Mouse (Mus musculus): ENCODE results near the gene Mapk8ip2. TPM values are rescaled to one million over a fixed set of nuclear protein-coding genes. Genes with fewer than 3 reads are reported as not detected.

Mapk8ip2 gene
- total and polyA plus RNA-seq, 3 experiments: 0.04 TPM; not detected in 2

DNA sequence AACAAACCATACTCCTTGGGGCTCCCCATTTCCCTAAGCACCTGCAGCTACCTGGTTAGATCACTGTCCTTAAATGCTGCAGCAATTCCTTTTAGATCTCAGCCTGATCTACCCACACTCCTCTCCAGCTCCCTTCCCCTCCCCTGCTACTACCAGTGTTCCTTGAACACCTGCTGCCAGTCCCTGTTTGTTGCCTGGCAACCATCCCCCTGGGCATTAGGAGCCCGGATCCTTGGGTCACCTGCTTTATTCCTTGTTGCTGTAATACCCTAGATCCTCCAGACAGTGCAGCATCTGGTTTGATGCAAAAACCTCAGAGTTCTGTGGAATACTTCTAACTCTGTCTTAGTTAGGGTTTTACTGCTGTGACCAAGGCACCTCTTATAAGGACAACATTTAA, 11.3 kb downstream of the Mapk8ip2 start:
- Histone ChIP-seq H3K79me2 (replicated peaks; ENCODE audit: control insufficient read depth, extremely low read depth, insufficient read depth, poor library complexity, severe bottlenecking) (no peaks in the 10 kb centered on the region), H3K4me1 (ENCODE audit: control insufficient read depth in 1 of 2, insufficient read depth in 2 of 2) (no peaks in the 10 kb centered on the region), H3K27ac (ENCODE audit: insufficient read depth, low read depth) (no peak overlapping the region), H3K4me3 (replicated peaks in 1 of 3; ENCODE audit: low read depth in 2 of 3, low read length in 2 of 3, poor library complexity in 1 of 3) (no peak overlapping the region), H3K9me3 (replicated peaks; ENCODE audit: low read length) (no peaks in the 10 kb centered on the region), H3K27me3 (replicated peaks) (peaks cover 44% of the 10 kb centered on the region), H3K36me3 (replicated peaks in 1 of 2; ENCODE audit: control insufficient read depth in 1 of 2, insufficient read depth in 1 of 2, low read length in 1 of 2) (no peaks in the 10 kb centered on the region), H3K4me2 (ENCODE audit: insufficient read depth, low read depth, poor library complexity, severe bottlenecking) (no peak overlapping the region), H3K9ac (ENCODE audit: insufficient read depth, low read depth) (no peak overlapping the region)
- dilution Hi-C loops (cut with MboI; ENCODE audit: extremely low pct_ligation_motif_present, extremely low pct_unique_long_range_greater_than_20kb, low sequenced_read_pairs): no loop called here
- no peak for DNase-seq (ENCODE audit: extremely low read depth)
- in situ Hi-C loops (cut with MboI; ENCODE audit: low pct_ligation_motif_present, low pct_unique_long_range_greater_than_20kb, low sequenced_read_pairs): no loop called here
- TF ChIP-seq SMC3 (IDR thresholded peaks at IDR 0.05; ENCODE audit: low read depth, low read length): no peak
- no peak for TF ChIP-seq BHLHE40 (IDR thresholded peaks at IDR 0.05; ENCODE audit: low read depth, low read length)
- no peak for TF ChIP-seq MAZ (IDR thresholded peaks at IDR 0.05; ENCODE audit: low read depth, low read length)
- no peak for TF ChIP-seq POLR2A (IDR thresholded peaks at IDR 0.05; ENCODE audit: low read depth, low read length)
- no peak for TF ChIP-seq MXI1 (IDR thresholded peaks at IDR 0.05; ENCODE audit: low read depth, low read length)
- no peak for TF ChIP-seq MEF2A (IDR thresholded peaks at IDR 0.05; ENCODE audit: borderline replicate concordance, low read depth, low read length)
- TF ChIP-seq CHD2 (IDR thresholded peaks at IDR 0.05; ENCODE audit: low read length): no peak
- TF ChIP-seq SIN3A (IDR thresholded peaks at IDR 0.05; ENCODE audit: low read length): no peak
- no peak for TF ChIP-seq RCOR1 (conservative IDR thresholded peaks at IDR 0.05; ENCODE audit: low read depth, low read length)
- TF ChIP-seq NELFE (IDR thresholded peaks at IDR 0.05; ENCODE audit: low read depth, low read length): no peak
- no peak for TF ChIP-seq E2F4 (IDR thresholded peaks at IDR 0.05; ENCODE audit: insufficient replicate concordance, low read depth, low read length)
- no peak for TF ChIP-seq MAX (IDR thresholded peaks at IDR 0.05; ENCODE audit: low read length)

DNA sequence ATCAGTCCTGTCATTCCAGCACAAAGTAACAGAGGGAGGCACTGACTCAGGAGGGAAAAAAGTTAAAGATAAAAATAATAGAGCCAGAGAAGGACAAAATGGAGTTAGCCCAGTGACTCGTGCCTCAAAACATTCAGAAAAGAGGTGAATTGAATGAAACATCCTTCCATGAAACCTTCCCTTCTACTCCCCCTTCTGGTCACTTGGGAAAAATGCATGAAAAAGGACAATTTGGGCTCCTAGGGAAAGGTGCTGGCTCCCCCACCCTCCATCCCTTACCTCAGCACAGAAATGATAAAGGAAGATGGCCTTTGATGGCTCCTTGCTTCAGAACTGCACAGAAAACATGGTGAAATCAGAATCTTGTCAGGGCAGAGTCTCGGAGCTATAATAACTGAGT, 14.9 kb downstream of the Mapk8ip2 start:
- Histone ChIP-seq H3K9ac (ENCODE audit: insufficient read depth, low read depth) (no peak overlapping the region), H3K4me3 (replicated peaks in 1 of 3; ENCODE audit: low read depth in 2 of 3, low read length in 2 of 3, poor library complexity in 1 of 3) (no peak overlapping the region), H3K4me1 (ENCODE audit: control insufficient read depth in 1 of 2, insufficient read depth in 2 of 2) (no peaks in the 10 kb centered on the region), H3K79me2 (replicated peaks; ENCODE audit: control insufficient read depth, extremely low read depth, insufficient read depth, poor library complexity, severe bottlenecking) (no peaks in the 10 kb centered on the region), H3K9me3 (replicated peaks; ENCODE audit: low read length) (no peaks in the 10 kb centered on the region), H3K4me2 (ENCODE audit: insufficient read depth, low read depth, poor library complexity, severe bottlenecking) (no peak overlapping the region), H3K27ac (ENCODE audit: insufficient read depth, low read depth) (no peak overlapping the region), H3K27me3 (replicated peaks) (peaks cover 19% of the 10 kb centered on the region), H3K36me3 (replicated peaks in 1 of 2; ENCODE audit: control insufficient read depth in 1 of 2, insufficient read depth in 1 of 2, low read length in 1 of 2) (peaks cover 0 to 8% of the 10 kb centered on the region in 2 experiments)
- dilution Hi-C loops (cut with MboI; ENCODE audit: extremely low pct_ligation_motif_present, extremely low pct_unique_long_range_greater_than_20kb, low sequenced_read_pairs) (no loop called here), in situ Hi-C loops (cut with MboI; ENCODE audit: low pct_ligation_motif_present, low pct_unique_long_range_greater_than_20kb, low sequenced_read_pairs) (no loop called here)
- TF ChIP-seq HCFC1 (IDR thresholded peaks at IDR 0.05; ENCODE audit: low read depth, low read length): no peak
- TF ChIP-seq CTCF (conservative IDR thresholded peaks at IDR 0.05 in 1 of 2, IDR thresholded peaks at IDR 0.05 in 1 of 2; ENCODE audit: low read depth in 2 of 2, low read length in 2 of 2): peak; percentile 37 to 70; a peak in 2 of 4 replicates
- no peak for TF ChIP-seq JUN (IDR thresholded peaks at IDR 0.05; ENCODE audit: insufficient read depth, low read depth, low read length)
- no peak for TF ChIP-seq MXI1 (IDR thresholded peaks at IDR 0.05; ENCODE audit: low read depth, low read length)
- no peak for TF ChIP-seq IRF4 (IDR thresholded peaks at IDR 0.05; ENCODE audit: low read depth, low read length)
- TF ChIP-seq GABPA (IDR thresholded peaks at IDR 0.05; ENCODE audit: insufficient replicate concordance, low read depth, low read length): no peak
- no peak for TF ChIP-seq USF2 (conservative IDR thresholded peaks at IDR 0.05; ENCODE audit: low read depth, low read length)
- TF ChIP-seq ZKSCAN1 (IDR thresholded peaks at IDR 0.05; ENCODE audit: borderline replicate concordance, low read depth, low read length): no peak
- peak; percentile 54 for TF ChIP-seq SMC3 (IDR thresholded peaks at IDR 0.05; ENCODE audit: low read depth, low read length)
- peak; percentile 56 for TF ChIP-seq RAD21 (IDR thresholded peaks at IDR 0.05; ENCODE audit: low read depth, low read length)
- peak; percentile 28 for DNase-seq (ENCODE audit: extremely low read depth)
